Mouse (Mus musculus): ENCODE data around the gene H2-Ab1.

Gene H2-Ab1

DNA sequence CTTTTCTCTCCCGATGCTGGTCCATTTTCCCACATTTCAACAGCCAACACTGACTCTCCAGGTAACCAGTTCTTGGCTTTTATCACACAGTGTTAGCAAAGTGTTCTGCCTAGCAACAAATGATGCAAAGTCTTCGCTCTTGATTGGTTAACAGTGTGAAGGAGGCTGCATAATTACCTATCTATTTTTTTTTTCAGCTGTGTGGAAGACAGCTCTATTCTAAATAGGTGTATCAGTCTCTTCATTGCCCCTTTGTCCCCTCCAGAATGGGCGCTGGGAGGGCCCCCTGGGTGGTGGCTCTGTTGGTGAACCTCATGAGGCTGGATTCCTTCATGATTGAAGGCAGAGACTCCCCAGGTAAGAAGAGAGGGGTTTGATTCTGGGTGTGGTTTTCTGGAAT lies 18.8 kb upstream of the H2-Ab1 start, which contains the start of gene H2-Ob:
H2-Ob (plus strand) TSS at position 198 of the 400 bp plus-strand sequence.
- in situ Hi-C loops (cut with MboI, MseI): no loop called here

DNA sequence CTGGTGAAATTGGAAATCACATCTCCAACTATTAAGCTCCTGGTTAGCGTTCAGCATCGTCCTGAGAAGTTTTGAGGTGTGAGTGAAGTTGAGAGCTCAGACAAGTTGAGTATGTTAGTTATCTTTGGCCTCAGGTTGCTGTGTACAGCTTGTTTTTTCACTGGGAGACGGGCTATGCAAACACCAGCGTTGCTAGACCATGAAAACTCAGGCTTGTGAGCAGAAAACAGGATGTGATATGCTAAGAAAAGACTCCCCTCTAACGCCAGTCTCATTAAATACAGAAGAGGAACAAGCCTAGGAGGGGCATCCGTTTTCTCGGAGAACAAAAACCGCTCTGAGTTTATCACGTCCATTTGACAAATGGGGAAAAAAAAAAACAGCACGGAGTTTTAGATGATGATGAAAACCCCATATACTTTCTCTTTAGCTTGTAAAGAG lies 17.9 kb upstream of the H2-Ab1 start:
- in situ Hi-C loops (cut with MboI, MseI): loop anchor here (10.0 kb wide), 1 partner anchor 75 kb away; no protein-coding TSS in a partner anchor

DNA sequence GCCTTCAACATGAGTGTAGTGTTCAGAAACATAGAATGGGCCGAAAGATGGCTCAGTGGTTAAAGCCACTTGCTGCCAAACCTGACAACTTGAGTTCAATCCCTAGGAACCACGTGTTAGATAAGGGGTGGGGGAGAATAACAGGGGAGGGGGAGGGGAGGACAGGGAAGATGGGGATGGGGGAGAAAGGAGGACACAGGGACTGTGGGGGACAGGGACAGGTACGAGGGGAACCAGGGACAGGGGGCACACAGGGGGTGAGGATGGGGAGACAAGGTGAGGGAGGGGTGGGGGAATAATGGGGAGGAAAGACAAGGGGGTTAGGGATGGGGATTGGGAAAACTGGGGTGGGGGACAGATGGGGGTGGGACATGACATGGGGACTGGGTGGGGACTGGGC lies 17.1 kb upstream of the H2-Ab1 start:
- in situ Hi-C loops (cut with MboI, MseI): loop anchor here (10.0 kb wide), 1 partner anchor 74 kb away; no protein-coding TSS in a partner anchor

DNA sequence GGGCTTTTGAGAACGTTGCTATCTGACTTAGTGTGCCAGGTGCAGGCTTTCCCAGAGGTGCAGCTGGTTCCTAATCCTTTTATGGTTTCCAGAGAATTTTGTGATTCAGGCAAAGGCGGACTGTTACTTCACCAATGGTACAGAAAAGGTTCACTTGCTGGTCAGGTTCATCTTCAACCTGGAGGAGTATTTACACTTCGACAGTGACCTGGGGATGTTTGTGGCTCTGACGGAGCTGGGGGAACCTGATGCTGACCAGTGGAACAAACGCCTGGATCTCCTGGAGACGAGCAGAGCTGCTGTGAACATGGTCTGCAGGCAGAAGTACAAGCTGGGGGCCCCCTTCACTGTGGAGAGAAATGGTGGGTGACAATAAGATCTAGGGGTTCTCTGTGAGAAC lies 16.6 kb upstream of the H2-Ab1 start:
- in situ Hi-C loops (cut with MboI, MseI): loop anchor here (10.0 kb wide), 1 partner anchor 74 kb away; no protein-coding TSS in a partner anchor

DNA sequence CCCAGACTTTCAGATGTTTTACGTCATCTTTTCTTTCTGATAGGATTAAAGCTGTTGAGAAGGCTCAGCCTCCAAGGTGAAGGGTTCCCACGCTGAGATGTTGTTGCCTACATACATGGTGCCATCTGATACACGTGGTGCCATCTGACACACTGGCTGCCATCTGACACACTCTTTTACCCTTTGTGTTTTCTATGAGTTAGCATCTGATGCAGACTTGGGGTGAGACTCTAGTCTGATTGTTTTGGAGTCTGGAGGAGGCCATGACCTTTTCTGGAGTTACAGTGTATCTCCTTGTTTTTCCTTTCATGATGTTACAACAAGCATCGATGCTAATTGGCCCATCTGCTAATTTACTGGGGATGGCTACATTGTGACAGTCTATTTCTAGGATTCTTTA lies 12.8 kb upstream of the H2-Ab1 start:
- in situ Hi-C loops (cut with MboI, MseI): loop anchor here (5.0 to 10.0 kb wide), 3 partner anchors 32 to 108 kb away; partner anchors contain the start of gene Btnl2

DNA sequence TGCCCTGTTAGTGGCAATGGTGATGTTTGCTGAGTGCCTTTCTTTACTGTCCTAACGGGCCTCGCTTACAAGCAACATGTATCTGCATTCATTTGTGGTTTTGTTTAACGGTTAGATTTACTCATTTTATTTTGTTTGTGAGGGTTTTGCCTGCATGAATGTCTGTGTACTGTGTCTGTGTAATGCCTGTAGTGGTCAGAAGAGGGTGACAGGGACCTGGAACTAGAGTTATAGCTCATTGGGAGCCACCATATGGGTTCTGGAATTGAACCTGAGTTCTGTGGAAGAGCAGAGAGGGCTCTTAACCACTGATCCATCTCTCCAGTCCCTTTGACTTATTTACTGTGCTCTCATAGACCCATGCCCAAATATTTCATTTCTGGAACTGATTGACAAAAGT lies 10.4 kb upstream of the H2-Ab1 start:
- in situ Hi-C loops (cut with MboI, MseI): loop anchor here (5.0 to 10.0 kb wide), 3 partner anchors 35 to 105 kb away; partner anchors contain the start of gene Btnl2

DNA sequence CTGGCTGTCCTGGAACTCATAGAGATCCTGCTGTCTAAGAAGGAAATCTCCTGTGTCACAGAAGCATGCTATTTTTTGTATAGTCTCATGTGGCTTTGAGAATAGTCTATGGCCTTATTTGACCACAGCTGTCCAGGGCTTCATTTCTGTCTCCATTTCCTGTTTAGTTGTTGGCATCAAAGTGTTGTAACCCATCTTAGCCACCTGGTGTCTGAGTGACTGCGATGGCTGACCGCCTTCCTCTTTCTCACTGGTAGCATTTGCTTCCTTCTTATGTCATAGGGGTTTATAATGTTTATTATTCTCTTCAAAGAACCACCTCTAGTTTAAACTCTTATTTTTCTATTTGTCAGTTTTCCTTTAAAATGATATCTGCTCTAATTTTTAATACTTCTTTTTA lies 8.7 kb upstream of the H2-Ab1 start:
- in situ Hi-C loops (cut with MboI, MseI): loop anchor here (5.0 to 10.0 kb wide), 3 partner anchors 36 to 104 kb away; partner anchors contain the start of gene Btnl2

DNA sequence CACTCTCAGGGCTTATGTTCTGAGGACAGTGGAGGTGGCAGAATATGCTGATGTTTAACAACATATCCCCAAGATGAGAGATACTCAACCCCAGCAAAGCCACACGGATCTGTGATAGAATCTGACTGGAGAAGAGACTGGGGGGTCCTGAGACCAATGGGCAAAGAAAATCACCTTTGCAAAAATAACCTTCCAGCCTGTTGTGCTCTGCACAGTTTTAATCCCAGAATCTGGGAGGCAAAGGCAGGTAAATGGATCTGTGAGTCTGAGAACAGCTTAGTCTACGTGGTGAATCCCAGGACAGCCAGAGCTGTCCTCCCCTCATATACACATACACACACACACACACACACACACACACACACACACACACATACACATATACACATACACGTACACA lies 8.1 kb upstream of the H2-Ab1 start:
- in situ Hi-C loops (cut with MboI, MseI): loop anchor here (5.0 to 10.0 kb wide), 3 partner anchors 37 to 103 kb away; partner anchors contain the start of gene Btnl2

DNA sequence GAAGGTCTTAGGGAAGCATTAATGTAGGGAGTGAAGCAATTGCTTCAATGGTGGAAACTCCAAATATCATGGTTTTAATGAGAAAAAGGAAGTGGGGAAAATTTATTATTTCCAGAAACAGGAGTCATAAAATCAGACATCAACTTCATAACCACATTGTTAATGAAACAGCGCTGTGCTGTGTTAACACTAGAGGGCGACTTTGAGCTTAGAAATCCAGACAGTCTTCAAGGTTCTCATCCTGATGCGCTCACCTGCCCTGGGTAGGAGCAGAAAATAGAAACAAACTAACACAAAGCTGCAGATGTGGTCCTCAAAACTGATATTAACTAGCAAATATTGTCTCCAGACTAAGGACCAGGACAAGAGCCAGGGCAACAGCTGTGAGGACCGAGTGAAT lies 7.6 kb upstream of the H2-Ab1 start:
- in situ Hi-C loops (cut with MboI, MseI): loop anchor here (5.0 to 10.0 kb wide), 4 partner anchors 38 to 565 kb away; partner anchors contain the start of genes Btnl2 and Hnrnpm

DNA sequence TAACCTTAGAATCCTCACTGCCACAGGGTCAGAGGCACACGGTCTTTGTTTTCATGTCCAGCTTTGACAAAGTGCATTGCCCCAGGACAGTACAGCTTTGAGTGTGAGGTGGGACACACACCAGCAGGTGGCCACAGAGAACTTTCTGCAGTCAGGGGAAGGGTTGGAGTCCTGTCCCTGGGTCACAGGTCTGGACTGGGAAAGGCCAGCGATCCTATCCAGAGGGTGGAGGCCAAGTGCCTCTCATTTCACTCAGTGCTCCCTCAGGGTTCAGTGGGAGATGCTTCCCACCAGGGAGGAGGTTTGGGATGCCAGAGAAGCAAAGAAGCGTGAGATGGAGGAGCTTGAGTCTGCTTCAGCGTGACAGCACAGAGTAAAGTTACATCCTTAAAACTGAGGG lies 5.8 kb upstream of the H2-Ab1 start:
- in situ Hi-C loops (cut with MboI, MseI): loop anchor here (10.0 kb wide), 1 partner anchor 567 kb away; the partner anchor contains the start of gene Hnrnpm

DNA sequence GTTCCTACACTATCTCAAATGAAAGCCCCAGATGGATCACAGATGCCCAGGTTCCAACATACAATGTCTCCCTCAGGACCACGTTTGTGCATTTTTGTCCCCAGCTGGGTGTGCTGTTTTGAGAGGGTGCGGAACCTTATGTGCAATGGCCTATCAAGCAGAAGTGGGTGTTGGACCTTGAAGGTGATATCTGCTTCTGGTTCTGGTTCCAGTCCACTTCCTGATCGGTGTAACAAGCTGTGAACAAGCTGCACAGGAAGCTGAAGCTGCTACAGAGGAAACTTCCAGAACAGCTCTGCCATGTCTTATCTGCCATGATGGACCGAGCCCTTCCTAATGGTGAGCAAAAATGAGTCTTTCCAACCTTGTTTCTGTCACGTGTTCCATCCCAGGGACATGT lies 988 bp upstream of the H2-Ab1 start:
- in situ Hi-C loops (cut with MboI, MseI): loop anchor here (10.0 kb wide), 1 partner anchor 572 kb away; the partner anchor contains the start of gene Hnrnpm

DNA sequence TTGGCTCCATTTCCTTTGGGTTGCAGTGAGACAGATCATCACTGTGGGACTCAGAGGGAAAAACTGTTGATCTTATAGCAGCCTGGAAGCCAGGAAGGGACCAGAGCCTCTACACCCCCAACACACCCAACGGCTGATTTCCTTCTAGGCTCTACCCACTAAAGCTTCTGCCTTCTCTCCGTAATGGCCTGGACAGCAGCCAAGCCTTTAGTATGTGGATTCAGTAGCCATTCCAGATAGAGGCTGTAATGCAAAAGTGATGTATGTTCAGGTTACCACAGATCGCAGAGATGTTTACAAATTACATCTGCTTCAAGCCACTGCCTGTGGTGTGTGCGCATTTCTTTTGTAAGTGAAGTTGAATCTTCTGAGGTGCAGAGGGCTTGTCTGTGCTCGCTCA lies 3.1 kb downstream of the H2-Ab1 start:
- in situ Hi-C loops (cut with MboI, MseI): no loop called here

DNA sequence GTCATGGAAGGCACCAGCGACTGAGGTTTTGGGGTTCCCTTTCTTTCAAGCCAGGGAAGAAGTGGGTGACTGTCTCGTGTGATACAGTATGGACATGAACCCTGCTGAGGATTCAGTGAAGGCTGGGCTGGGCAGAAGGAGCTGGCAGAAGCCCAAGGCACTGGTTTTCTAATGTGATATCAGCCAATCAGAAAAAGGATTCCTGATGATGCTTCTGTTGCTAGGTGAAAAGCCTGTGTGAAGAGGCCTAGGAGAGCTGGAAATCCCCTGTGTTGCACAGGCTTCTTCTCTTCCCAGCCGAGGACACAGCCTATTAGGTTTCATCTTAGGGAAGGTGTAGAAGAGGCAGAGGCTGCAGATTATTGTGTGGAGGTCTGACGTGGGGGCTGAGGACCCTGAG lies 4.0 kb downstream of the H2-Ab1 start:
- in situ Hi-C loops (cut with MboI, MseI): no loop called here

DNA sequence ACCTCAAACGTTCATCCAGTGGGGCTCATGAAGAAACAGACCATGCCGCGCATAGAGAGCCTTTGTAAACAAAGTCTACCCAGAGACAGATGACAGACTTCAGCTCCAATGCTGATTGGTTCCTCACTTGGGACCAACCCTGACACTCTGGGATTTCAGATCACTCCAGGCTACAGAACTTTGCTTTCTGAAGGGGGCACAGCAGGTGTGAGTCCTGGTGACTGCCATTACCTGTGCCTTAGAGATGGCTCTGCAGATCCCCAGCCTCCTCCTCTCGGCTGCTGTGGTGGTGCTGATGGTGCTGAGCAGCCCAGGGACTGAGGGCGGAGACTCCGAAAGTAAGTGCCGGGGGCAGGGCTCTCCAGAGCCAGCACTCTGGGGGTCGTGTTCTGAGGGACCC lies 5.6 kb downstream of the H2-Ab1 start:
- in situ Hi-C loops (cut with MboI, MseI): no loop called here

DNA sequence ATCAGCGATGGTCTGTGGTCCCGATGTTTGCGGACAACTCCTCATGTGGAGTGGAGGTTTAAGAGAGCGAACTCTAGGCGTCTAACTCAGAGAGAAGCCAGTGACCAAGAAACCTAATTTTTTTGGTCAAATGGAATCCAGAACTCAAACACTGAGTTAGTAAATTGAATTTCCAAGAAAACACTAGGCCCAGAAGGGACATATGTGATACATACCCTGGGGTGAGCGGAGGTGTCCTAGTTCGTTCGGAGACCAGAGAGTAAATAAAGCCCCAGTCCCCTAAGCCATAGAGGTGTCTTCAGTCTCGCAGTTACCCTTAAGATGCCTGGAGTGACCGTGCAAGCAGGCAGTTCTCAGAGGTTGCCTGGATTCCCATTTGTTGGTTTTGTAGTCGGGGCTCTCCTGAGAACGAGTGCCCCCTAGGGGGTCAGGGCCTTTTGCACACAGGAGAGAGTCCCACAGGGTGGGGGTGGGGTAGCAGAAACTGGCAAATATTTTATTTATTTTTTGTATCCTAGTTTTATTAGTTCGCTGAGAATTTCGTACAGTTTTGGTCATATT lies 6.4 kb downstream of the H2-Ab1 start:
- in situ Hi-C loops (cut with MboI, MseI): no loop called here

DNA sequence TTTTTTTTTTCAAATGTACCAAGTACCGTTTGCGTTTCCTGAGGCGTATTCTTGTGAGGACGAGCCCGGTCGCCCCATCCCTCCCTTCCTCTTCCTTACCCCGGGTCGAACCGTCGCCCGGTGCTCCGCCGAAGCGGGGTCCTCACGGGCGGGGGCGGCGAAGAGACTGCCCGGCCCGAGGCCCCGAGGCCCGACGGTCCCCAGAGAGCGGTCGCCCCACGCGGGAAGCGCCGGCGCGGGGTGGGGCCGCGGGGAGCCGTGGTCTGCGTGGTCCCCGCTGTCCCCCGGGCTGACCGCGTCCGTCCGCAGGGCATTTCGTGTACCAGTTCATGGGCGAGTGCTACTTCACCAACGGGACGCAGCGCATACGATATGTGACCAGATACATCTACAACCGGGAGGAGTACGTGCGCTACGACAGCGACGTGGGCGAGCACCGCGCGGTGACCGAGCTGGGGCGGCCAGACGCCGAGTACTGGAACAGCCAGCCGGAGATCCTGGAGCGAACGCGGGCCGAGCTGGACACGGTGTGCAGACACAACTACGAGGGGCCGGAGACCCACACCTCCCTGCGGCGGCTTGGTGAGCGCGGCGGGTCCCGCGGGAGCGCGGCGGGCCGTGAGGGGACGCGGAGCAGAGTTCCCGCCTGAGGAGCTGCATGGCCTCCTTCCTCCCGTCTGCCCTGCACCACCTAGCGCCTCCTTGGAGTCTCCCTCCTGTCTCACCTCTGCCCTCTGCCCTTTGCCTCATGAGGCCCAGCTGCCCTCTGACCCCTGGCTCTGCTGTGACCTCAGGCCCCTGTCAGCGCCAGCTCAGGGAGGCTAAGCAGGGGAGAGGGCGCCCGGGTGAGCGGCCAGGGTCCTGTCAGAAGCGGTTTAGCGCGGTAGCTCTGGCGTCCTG lies 7.2 kb downstream of the H2-Ab1 start:
- in situ Hi-C loops (cut with MboI, MseI): no loop called here

DNA sequence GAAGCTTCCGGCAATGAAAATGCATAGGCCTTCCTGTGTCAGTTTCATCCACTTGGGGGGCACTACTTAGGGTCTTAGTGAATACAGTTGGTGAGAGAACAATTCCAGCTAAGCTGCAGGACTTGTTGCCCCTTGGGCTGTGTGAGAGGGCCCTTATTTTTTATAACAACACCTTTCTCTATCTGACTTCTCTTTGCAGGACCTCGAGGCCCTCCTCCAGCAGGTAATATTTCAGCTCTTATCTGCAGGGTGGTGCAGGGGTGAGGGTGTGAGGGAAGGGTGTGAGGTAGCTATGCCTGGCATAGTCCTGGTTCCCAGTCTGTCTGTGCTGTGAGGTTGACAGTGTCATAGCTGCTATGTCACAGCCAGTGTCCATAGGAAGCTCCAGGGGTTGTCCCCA lies 10.8 kb downstream of the H2-Ab1 start:
- in situ Hi-C loops (cut with MboI, MseI): no loop called here

DNA sequence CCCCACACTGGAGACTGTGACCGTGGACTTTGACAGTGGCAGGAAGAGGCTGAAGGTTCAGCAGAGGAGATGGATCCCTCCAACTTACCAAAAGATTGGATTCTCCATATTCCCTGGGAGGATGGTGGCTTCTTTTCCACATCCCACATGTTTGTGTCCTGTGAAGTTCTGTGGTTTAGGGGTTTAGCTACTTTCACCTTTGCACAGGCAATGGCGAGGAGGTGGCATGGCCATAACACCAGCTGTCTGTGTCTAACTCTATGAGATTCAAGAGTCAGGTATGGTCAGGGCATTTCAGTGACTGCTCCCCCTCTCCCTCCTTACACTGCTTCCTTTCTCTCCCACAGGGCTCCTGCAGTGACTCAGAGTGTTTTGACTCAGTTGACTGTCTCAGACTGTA lies 11.3 kb downstream of the H2-Ab1 start:
- in situ Hi-C loops (cut with MboI, MseI): no loop called here

DNA sequence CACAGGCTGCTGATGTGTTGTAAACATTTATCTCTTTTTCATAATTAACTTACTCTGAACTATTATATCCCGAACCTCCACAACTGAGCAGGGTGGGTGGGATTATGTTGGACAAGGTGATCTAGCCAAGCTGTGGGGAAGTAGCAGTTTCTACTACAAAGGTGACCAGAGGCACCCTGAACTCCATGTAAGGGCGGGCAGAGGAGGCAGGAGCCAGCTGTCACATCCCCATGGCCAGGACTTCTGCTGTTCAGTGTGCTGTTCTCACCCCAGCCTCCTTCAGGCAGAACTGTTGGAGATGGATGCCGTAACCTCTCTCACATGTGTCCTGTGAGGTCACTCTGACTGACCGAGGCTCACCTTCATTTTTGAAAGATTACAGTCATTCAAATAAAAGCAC lies 12.3 kb downstream of the H2-Ab1 start:
- in situ Hi-C loops (cut with MboI, MseI): loop anchor here (5.0 kb wide), 1 partner anchor 77 kb away; no protein-coding TSS in a partner anchor

DNA sequence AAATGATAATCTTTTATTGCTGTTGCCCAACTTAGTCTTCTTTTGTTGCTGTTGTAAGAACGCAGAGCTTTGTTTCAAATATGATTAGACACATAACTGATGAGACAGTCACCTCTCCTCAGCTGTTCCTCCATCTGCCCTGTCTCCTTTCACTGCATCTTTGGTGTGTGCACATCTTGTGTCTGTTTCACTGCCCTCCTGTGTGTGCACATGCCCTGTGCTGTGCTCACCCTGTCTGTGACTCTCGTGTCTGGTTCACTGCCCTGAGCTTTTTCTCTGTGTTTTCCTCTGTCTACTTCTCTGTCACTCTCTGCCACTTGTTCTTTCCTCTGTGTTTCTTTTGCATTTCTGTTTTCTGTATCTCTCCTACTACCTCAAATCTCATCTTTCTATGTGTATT lies 12.7 kb downstream of the H2-Ab1 start:
- in situ Hi-C loops (cut with MboI, MseI): loop anchor here (5.0 kb wide), 1 partner anchor 77 kb away; no protein-coding TSS in a partner anchor

DNA sequence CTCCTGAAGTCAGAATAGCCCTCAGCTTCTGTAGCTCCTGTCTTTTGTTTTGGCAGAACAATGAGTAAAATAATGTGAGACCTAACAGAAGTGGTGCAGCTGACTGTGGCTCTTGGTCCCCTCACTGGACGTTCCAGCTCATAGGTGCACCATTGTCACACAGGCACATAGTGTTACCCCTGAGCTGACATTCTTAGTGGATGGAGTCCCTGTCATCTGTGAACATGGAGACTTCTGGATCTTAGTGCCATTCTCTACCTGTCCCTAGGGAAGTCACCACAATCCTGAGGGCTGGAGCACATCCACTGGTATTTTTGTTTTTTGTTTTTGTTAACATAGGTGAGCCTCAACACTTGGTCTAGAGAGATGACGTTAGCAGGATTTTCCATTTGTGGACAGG lies 13.5 kb downstream of the H2-Ab1 start:
- in situ Hi-C loops (cut with MboI, MseI): loop anchor here (5.0 kb wide), 1 partner anchor 76 kb away; no protein-coding TSS in a partner anchor

DNA sequence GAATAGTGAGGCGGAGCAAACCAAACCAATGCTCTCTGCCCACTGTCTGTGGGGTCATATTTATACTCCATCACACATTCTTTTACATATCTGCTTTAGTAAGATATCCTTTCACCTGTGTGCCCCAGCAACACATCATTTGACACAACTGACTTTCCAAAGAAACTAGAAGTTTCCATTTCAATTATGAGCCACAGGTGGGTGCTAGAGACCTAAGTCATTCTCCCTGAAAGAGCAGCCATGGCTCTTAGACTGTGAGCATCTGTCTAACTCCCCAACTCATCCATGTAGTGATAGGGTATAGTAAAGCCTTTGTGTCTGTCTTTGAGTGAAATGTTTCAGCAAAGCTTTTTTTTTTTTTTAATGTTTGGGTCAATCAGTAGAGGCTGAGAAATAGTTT lies 14.6 kb downstream of the H2-Ab1 start:
- in situ Hi-C loops (cut with MboI, MseI): loop anchor here (5.0 kb wide), 1 partner anchor 75 kb away; no protein-coding TSS in a partner anchor

All from T-helper 2 cell (primary cell).